Mouse (Mus musculus) liver, embryonic 16.5 days (tissue): ENCODE results near the gene Rbpms2. TPM values are rescaled to one million over a fixed set of nuclear protein-coding genes. Genes with fewer than 3 reads are reported as not detected.
A peak's percentile ranks its signal among the peaks of the same experiment; 100 is the strongest.
"Not testable (repeated sequence)": the region's sequence is repeated elsewhere in the genome, so short reads cannot be mapped to it uniquely, and the experiment has no call there.

Experiments
- ATAC-seq: fragments of 200-750 bp; cut with Nextera tagmentation; 2 replicates; pipeline ENCODE4 v1.8.0; 2017; ENCODE audit warnings: low read depth, mild to moderate bottlenecking, moderate number of reproducible peaks, moderate library complexity
- H3K27ac ChIP-seq: fragments of 300-500 bp; sonication (generic); 2 replicates; pipeline ENCODE4 v1.5.1; 2014; ENCODE audit warnings: mild to moderate bottlenecking, low read length
- H3K27me3 ChIP-seq: fragments of 300-500 bp; sonication (generic); 2 replicates; pipeline ENCODE4 v1.6.1; 2014; ENCODE audit warnings: low read depth, low read length, mixed read lengths; ENCODE audit not compliant: control insufficient read depth, insufficient read depth
- H3K36me3 ChIP-seq: fragments of 300-500 bp; sonication (generic); 2 replicates; pipeline ENCODE4 v1.6.1; 2014; ENCODE audit warnings: mild to moderate bottlenecking; ENCODE audit not compliant: control insufficient read depth, insufficient read depth
- H3K4me1 ChIP-seq: fragments of 300-500 bp; sonication (generic); 2 replicates; pipeline ENCODE4 v1.6.1; 2014; ENCODE audit warnings: low read depth, low read length, mixed read lengths; ENCODE audit not compliant: control insufficient read depth
- H3K4me2 ChIP-seq: fragments of 300-500 bp; sonication (generic); 2 replicates; pipeline ENCODE4 v1.6.1; 2014; ENCODE audit warnings: low read depth, low read length, mixed read lengths
- H3K4me3 ChIP-seq: fragments of 300-500 bp; sonication (generic); 2 replicates; pipeline ENCODE4 v1.5.1; 2014; ENCODE audit warnings: low read depth, mild to moderate bottlenecking, low read length
- H3K9ac ChIP-seq: fragments of 300-500 bp; sonication (generic); 2 replicates; pipeline ENCODE4 v1.6.1; 2014; ENCODE audit warnings: low read depth, low read length
- H3K9me3 ChIP-seq: fragments of 300-500 bp; sonication (generic); replicated peaks from 2 replicates; pipeline ENCODE4 v1.6.1; 2016; ENCODE audit warnings: low read length; ENCODE audit not compliant: control insufficient read depth
- WGBS: fragments of 180-500 bp; shearing (Covaris S2); extraction: QIAGEN DNeasy Blood & Tissue Kit; methylation state at CpG from one replicate; pipeline ENCODE4 v1.1.7; 2014; ENCODE audit not compliant: insufficient replicate concordance; 5-methylcytosine and 5-hydroxymethylcytosine counted together
- polyA plus RNA-seq: library from polyadenylated mRNA; unstranded; fragments of >200 nt; fragmentation: Nextera tagmentation; extraction: Ambion mirVana; gene quantifications from 2 replicates; pipeline ENCODE4 v1.2.1, GENCODE M21; 2015

Rbpms2 gene
- polyA plus RNA-seq, 1 experiment from 2014 or later = 14.6 TPM

DNA sequence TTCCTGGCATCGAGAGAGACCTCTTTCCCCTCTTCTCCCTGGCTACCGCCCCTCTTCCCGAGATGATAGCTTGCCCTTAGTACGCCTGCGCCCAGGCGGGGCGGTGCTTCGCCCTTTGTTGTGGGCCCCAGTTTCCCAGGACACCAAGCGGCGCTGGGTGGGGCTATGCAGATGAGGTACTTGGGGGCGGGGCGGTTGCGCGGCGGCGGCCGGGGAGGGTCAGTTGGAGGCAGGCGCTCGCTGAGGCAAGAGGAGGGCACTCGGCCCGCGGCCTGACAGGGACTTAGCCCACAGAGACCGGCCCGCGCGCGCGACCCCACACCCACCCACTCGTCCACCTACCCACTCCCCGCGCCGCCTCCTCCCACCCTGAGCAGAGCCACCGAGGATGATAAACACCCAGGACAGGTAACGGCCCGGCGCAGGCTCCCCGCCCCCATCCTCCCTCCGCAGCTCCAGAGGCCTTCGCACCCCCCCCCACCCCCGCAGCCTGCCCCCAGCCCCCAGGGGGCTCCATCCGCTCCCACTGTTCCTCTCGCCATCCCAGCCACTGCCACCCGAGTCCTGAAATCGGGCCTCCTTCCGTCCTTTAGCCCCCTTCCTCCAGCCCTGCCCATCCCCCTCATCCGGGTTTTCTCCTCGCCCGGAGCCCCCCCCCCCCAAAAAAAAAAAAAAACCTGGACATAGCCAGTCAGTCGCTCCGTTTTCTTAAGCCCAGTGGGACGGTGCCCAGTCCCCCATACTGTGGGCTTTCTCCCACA lies 47.1 kb downstream of the Rbpms2 start:
- Histone ChIP-seq H3K27ac (peak overlapping the region; percentile 21), H3K4me1 (peaks cover 25% of the 10 kb centered on the region), H3K36me3 (no peaks in the 10 kb centered on the region), H3K9ac (peak overlapping the region; percentile 73), H3K4me3 (peak overlapping the region; percentile 71), H3K4me2 (peak overlapping the region; percentile 82), H3K9me3 (no peaks in the 10 kb centered on the region), H3K27me3 (no peaks in the 10 kb centered on the region)
- peak; percentile 98 for ATAC-seq
- under 1% methylated on average over 50 of the region's 51 CpGs for WGBS

- Histone ChIP-seq H3K9ac (peak overlapping the region; percentile 73), H3K9me3 (no peaks in the 10 kb centered on the region), H3K4me1 (peaks cover 23% of the 10 kb centered on the region), H3K4me3 (peak overlapping the region; percentile 71), H3K36me3 (no peaks in the 10 kb centered on the region), H3K4me2 (peak overlapping the region; percentile 82), H3K27ac (no peak overlapping the region), H3K27me3 (no peaks in the 10 kb centered on the region)
- WGBS = 27% methylated on average over 3 of the region's 3 CpGs
- no peak for ATAC-seq
These were observed 47.6 kb downstream of the Rbpms2 start for GRCm38 (mm10) chr9:65677119-65677462.

DNA sequence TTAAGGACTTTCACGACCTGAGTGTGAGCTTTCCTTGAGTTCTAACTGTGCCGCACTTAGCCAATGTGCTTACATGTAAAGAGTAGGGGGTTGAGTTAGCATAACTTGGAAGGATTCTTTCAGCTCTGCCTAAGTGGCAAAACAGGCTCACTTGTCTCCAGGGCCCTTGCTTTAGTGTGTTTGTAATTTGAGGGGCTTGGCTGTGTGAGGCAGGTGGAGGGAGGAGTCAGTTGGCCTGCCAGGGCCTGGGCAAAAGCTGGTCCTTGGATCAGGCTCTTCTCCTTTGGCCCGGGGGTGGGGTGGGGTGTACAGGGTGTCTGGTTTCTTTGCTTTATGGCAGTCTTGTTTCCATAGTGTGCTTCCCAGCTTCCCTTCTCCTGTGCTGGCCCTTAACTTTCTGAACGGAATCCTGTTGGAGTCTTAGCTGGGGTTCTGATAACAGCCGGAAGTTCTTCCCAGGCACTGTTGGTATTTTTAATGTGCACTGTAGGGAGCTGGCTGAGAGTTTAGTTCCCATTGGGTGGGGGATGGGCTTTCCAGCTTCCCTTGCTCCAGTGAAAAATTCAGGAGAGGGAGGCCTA lies 49.8 kb downstream of the Rbpms2 start:
- ATAC-seq = no peak
- Histone ChIP-seq H3K27ac (peak overlapping the region; percentile 27; the same call in 1 of the 2 replicates), H3K9me3 (no peaks in the 10 kb centered on the region), H3K4me1 (peaks cover 25% of the 10 kb centered on the region), H3K36me3 (no peaks in the 10 kb centered on the region), H3K4me2 (no peak overlapping the region), H3K4me3 (no peak overlapping the region), H3K9ac (no peak overlapping the region), H3K27me3 (no peaks in the 10 kb centered on the region)
- WGBS = 64% methylated on average over 5 of the region's 5 CpGs

DNA sequence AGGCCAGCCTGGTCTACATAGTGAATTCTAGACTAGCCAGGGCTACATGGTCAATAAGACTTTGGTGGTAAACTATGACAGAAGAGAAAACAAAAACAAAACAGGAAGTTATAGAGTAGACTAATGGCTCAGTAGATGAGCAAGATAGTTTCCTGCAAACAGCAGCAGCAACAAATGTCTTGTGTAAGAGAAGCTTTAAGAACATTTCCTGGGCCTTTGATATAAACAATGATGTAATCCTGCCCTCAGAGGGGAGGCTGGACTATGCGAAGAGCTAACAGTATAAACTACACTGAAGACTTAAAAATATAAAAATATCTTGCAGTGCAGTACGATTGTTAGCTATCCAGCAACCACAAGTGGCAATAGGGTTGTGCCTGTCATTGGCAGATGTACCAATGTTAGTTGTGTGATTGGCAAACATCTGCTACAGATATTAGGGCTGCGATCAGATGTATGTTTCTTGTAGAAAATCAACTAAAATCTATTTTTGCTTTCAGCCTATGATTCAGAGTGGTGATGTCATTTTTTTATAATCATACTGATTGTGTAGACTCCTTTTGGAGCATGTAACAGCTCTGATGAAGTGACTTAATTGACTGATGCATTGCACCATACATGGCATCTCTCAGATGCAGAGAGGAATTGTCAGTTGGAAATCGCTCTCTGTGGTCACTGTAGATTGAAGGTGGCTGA lies 51.6 kb downstream of the Rbpms2 start:
- H3K9me3 ChIP-seq = no peaks in the 10 kb centered on the region
- H3K4me2 ChIP-seq = no peak overlapping the region
- no peak overlapping the region for H3K27ac ChIP-seq
- no peaks in the 10 kb centered on the region for H3K36me3 ChIP-seq
- 56% methylated on average over 4 of the region's 4 CpGs for whole genome bisulfite sequencing
- no peak overlapping the region for H3K4me3 ChIP-seq
- no peak overlapping the region for H3K9ac ChIP-seq
- H3K4me1 ChIP-seq = peaks cover 27% of the 10 kb centered on the region
- no peaks in the 10 kb centered on the region for H3K27me3 ChIP-seq
- no peak for ATAC-seq

GRCm38 (mm10) chr9:65681634-65681940 lies 52.1 kb downstream of the Rbpms2 start:
- H3K4me1 ChIP-seq = peaks cover 27% of the 10 kb centered on the region
- no peak overlapping the region for H3K4me3 ChIP-seq
- no peaks in the 10 kb centered on the region for H3K9me3 ChIP-seq
- 86% methylated on average over 2 of the region's 2 CpGs for WGBS
- no peaks in the 10 kb centered on the region for H3K27me3 ChIP-seq
- H3K36me3 ChIP-seq = no peaks in the 10 kb centered on the region
- no peak for ATAC-seq
- no peak overlapping the region for H3K27ac ChIP-seq
- H3K9ac ChIP-seq = no peak overlapping the region
- no peak overlapping the region for H3K4me2 ChIP-seq

- no peak overlapping the region for H3K27ac ChIP-seq
- WGBS = 69% methylated on average over 3 of the region's 3 CpGs
- H3K4me2 ChIP-seq = no peak overlapping the region
- H3K4me1 ChIP-seq = peaks cover 23% of the 10 kb centered on the region
- no peak for ATAC-seq
- H3K9ac ChIP-seq = no peak overlapping the region
- no peak overlapping the region for H3K4me3 ChIP-seq
- no peaks in the 10 kb centered on the region for H3K27me3 ChIP-seq
- H3K36me3 ChIP-seq = no peaks in the 10 kb centered on the region
- H3K9me3 ChIP-seq = no peaks in the 10 kb centered on the region
These were observed 52.7 kb downstream of the Rbpms2 start for GRCm38 (mm10) chr9:65682183-65682582.

GRCm38 (mm10) chr9:65682994-65683393 lies 53.5 kb downstream of the Rbpms2 start:
- Histone ChIP-seq H3K27me3 (no peaks in the 10 kb centered on the region), H3K36me3 (0 out of 2 replicates have a peak, but pooled peaks cover under 1% of the 10 kb centered on the region), H3K4me1 (peaks cover 18% of the 10 kb centered on the region), H3K9me3 (no peaks in the 10 kb centered on the region), H3K4me2 (no peak overlapping the region), H3K4me3 (no peak overlapping the region), H3K27ac (no peak overlapping the region), H3K9ac (no peak overlapping the region)
- ATAC-seq = no peak
- 55% methylated on average over 1 of the region's 1 CpGs for WGBS

DNA sequence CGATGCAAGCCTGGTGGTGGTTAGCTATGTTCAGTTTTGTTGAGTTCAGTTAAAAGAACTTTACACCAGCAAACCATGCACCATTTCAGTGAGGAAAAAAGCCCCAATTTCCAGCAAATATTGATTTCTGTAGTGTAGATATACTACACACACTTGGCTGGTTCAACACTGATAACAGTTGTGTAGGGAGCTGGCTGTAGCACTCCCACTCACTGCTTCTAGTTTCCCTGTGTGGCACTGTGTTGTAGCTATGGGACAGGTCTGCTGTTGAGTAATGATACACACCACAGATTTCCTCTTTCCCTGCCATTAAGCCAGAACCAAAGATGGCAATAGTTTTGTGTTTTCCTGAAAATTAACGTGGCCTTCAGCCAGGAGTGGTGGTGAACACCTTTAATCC lies 55.3 kb downstream of the Rbpms2 start:
- H3K9me3 ChIP-seq = no peaks in the 10 kb centered on the region
- H3K9ac ChIP-seq = no peak overlapping the region
- no peak overlapping the region for H3K4me2 ChIP-seq
- WGBS = 41% methylated on average over 2 of the region's 2 CpGs
- peak; percentile 61; the same call in 1 of the 2 replicates for ATAC-seq
- H3K27ac ChIP-seq = 0 out of 2 replicates have a peak overlapping the region, but pooled peaks have one; percentile 21
- peaks cover 14% of the 10 kb centered on the region for H3K4me1 ChIP-seq
- 0 out of 2 replicates have a peak, but pooled peaks cover 2% of the 10 kb centered on the region for H3K36me3 ChIP-seq
- no peak overlapping the region for H3K4me3 ChIP-seq
- no peaks in the 10 kb centered on the region for H3K27me3 ChIP-seq

DNA sequence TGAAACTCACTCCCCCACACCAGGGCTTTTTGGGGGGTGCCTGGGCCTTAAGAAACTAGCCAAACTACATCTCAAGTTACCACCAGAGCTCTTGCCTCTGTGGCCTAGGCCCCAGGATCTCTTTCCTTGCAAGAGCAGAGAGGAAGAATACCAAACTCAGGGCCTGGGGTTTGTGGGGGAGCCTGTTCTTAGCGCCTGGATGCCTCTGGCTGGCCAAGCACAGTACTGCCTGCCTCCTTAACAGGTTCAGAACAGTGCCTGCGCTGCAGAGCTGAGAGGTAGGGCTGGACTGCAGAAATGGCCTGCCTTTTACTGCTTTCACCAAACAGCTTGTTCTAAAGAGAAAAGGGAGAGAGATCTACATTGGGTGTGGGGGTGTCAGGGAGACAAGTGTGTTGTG lies 60.4 kb downstream of the Rbpms2 start:
- not testable (repeated sequence) for H3K9me3 ChIP-seq, ATAC-seq, H3K36me3 ChIP-seq, H3K4me1 ChIP-seq, H3K27me3 ChIP-seq, H3K27ac ChIP-seq, H3K9ac ChIP-seq, H3K4me2 ChIP-seq, H3K4me3 ChIP-seq
- WGBS = 90% methylated on average over 2 of the region's 2 CpGs
